Mouse (Mus musculus): ENCODE results near the gene Tgtp2.
A peak's percentile ranks its signal among the peaks of the same experiment; 100 is the strongest.

Gene Tgtp2

GRCm38 (mm10) chr11:49063713-49064469, at the start of gene Tgtp2:
Gene Tgtp2, minus strand, starts transcription at chr11:49064206.
- DNase-seq = peak; percentile 30

DNA sequence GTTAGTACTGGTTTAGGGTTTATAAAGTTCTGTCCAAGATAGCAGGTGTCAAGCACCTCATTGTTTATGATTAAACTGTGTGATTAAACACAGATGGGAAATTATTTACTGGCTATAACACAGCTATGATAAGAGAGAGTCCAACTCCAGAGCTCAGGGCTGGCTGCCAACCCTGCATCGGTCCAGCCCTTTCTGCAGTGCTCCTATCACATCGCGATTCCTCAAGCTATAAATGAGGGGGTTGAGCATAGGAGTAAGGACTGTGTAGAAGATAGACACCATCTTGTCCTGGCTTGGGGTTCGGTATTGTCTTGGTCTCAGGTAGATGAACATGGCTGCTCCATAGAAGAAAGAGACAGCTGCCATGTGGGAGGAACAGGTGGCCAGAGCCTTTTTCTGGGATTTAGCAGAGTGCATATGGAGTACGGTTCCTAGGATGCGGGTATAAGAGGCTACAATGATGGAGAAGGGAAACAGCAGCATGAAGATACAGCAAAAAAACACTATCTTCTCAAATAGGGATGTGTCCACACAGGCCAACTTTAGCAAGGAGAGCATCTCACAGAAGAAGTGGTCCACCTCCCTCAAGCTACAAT, 48.7 kb upstream of the Tgtp2 start:
- DNase-seq = no peak

- no peak for DNase-seq
Observed at GRCm38 (mm10) chr11:49111000-49111399, 47.0 kb upstream of the Tgtp2 start.

GRCm38 (mm10) chr11:49108833-49109232, 44.8 kb upstream of the Tgtp2 start:
- DNase-seq = peak; percentile 67

GRCm38 (mm10) chr11:49107650-49108537, 43.9 kb upstream of the Tgtp2 start:
- DNase-seq = no peak

GRCm38 (mm10) chr11:49105752-49106151, 41.7 kb upstream of the Tgtp2 start:
- no peak for DNase-seq

GRCm38 (mm10) chr11:49103047-49103693, 39.2 kb upstream of the Tgtp2 start:
- peak; percentile 93 for DNase-seq

DNA sequence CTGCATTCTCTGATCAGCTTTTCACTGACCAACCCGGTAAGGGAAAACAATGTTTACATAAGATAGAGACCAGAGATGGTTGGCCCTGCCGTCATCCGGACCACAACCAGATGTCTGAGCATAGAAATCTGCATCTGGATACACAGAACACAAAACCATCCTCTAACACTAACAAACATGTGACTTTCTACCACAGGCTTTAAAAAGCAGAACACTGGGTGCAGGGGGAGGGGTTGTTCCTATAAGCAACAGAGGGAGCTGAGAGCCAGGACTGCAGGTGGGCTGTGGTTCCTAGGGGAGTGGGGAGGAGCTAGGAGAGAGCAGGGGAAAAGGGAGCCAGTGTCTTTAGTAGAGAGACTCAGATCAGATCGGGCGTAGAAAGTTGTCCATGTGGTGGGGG, 37.5 kb upstream of the Tgtp2 start:
- peak; percentile 77 for DNase-seq

- DNase-seq = no peak
Observed at GRCm38 (mm10) chr11:49100409-49100808, 36.4 kb upstream of the Tgtp2 start.

- no peak for DNase-seq
Observed at GRCm38 (mm10) chr11:49095367-49095766, 31.4 kb upstream of the Tgtp2 start.

DNA sequence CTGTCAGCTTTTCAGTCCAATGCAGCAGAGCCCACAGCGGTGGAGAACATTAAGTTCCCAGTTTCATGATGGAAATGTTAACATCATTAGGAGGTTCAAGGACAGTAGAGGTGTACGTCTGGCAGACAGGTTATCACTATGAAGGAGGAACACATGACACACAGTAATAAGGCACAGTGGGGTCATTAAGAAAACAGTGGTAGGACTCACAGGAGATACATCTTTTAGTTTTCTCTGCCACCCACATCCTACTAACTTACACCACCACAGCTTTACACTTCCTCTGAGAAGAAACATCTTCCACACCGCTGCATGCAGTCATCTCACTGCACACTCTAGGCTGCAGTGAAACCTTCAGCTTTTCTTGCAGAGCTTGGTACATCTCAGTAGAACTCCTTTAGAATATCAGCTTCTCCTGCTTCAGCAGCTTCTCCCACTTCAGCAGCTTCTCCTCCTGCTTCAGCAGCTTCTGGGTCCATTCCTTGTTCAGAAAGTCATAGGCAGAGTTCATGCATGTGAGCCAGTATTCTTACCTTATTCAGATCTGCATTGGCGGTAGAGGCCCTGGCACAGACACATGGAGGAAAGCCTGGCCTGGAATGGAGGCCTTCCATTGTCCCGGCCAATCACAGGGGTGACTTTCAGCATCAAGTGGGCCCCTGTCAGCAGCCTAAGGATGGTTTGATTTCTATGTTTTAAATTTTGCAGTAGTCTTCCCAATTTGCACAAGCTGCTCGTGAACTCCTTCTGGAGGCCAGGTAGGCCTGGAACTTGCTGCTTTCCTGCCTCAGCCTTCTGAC, 30.1 kb upstream of the Tgtp2 start:
- DNase-seq = peak; percentile 69

- DNase-seq = no peak
Observed at GRCm38 (mm10) chr11:49092786-49093185, 28.8 kb upstream of the Tgtp2 start.

GRCm38 (mm10) chr11:49092053-49092586, 28.1 kb upstream of the Tgtp2 start:
- DNase-seq = no peak

DNA sequence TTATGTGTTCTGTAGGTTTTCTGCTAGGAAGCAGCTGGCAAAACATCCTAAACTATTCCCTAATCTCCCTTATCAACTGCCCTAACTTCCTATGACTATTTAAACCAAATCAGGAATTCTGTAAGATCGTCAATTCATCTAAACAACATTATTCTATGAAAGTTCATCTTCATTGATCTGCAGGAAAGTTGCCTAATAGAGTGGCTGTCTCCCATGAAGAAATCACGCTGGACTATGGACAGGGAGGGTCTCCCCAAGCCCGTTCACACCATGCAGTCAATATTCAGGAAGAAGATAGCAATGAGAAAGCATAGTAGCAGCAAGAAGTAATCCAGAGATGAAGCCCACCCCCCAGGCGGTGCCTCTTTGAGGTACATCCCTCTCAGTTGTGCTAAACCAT, 27.2 kb upstream of the Tgtp2 start:
- no peak for DNase-seq

GRCm38 (mm10) chr11:49090551-49090950, 26.5 kb upstream of the Tgtp2 start:
- DNase-seq = no peak

DNA sequence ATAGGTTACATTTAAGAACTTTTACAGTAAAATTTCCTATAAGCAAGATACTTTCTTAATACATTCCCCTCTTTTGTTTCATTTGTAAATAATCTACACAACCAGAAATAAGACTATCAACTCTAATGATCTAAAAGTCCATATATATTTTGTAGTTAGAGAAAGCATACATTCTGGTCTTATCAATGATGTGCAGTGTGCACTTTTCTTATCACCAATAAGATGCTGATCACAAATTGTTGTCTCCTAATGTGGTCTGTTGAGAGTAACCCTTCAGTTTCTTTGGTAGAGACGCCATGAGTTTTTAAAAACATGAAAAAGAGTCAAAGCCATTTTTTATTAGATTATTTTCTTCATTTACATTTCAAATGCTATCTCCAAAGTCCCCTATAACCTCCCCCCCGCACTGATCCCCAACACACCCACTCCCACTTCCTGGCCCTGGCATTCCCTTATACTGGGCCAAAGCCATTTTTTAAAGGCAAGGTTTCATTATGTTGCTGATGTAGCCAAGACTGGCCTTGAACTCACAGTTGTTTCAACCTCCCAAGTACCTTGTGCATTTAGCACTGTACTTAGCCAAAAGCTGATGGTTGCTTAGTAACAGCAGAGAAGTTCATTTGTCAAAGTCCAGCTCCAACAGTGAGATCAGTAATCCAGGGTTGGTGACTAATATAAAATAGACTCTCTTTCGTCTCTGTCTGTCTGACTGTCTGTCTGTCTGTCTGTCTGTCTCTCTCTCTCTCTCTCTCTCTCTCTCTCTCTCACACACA, 25.9 kb upstream of the Tgtp2 start:
- no peak for DNase-seq

DNA sequence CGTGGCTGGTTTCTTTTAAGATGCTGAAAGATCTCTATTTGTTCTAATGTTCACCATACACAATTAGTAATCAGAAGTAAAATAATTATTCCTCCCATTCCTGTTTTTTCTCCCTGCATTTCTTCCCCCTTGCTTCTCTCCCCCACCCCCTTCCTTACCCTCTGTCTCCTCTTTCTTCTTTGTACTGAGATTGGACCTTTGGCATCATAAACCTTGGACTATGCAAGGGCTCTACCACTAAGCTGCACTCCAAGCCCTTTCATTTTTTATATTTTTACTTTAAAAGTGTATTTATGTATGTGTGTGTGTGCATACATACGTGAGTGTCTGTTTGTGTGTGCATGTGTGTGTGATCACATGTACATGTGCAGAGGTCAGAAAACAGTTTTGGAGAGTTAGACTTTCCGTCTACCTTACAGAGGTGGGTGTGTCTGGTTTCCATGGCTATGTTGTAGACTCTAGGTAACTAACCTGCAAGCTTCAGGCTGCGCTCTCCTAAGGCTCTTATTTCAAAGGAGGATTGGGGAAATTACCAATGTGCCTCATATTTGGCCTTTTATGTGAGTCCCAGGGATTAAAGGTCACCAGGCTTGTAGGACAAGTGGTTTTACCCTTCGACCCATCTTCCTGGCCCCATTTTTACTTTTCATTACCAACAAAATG, 25.1 kb upstream of the Tgtp2 start:
- DNase-seq = no peak

DNA sequence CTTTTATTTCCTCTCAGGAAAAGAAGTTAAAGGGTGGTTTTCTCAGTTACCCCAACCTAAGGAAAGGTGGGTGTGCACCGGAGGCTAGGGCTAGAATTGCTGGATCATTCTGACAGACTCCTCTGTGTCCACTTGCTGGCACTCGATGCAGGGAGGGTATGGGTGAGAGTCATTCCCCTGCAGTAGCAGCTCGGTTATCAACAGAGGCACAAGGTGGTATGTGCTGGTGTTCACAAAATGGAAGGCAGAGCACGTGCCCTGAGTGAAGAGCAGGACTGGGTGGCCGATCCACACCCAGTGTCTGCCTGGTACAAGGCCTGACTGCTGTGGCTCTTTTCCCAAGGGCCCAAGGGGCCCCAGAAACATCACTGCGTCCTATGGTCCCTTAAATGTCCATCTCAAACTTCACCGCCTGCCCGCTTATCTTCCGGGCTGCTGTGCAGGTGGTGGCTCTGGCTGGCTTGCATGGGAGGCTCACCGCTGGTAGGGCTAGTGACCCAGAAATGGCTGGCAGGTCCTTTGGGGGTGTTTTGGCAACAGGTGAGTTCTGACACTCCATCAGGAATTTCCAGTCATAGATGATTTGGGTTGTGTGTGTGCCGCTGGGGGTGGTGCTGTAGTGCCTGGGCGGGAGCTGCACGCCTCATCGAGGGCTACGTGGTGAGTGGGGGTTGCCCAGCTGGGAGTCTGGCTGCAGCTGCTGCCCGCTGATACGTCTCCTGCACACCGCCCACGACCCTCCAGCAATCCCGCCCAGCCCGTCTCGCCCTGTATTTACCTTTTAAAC, 24.0 kb upstream of the Tgtp2 start:
- peak; percentile 82 for DNase-seq

GRCm38 (mm10) chr11:49086858-49087361, 22.9 kb upstream of the Tgtp2 start:
- peak; percentile 55 for DNase-seq
